Mouse (Mus musculus) cortical plate, adult 2 months (tissue): Measurements from ENCODE around the gene Ninj2.

ENCODE experiments used
- CTCF ChIP-seq: fragments of 200-500 bp; IDR thresholded peaks from 2 replicates; pipeline ENCODE4 v1.5.1; 2011; ENCODE audit warnings: mild to moderate bottlenecking, control low read depth, low read length; ENCODE audit not compliant: insufficient read depth; ENCODE audit errors: extremely low read depth
- POLR2A ChIP-seq: fragments of 200-500 bp; IDR thresholded peaks from 2 replicates; pipeline ENCODE4 v1.6.1; 2011; ENCODE audit warnings: mild to moderate bottlenecking, low read length, control low read depth; ENCODE audit not compliant: insufficient read depth; ENCODE audit errors: extremely low read depth

DNA sequence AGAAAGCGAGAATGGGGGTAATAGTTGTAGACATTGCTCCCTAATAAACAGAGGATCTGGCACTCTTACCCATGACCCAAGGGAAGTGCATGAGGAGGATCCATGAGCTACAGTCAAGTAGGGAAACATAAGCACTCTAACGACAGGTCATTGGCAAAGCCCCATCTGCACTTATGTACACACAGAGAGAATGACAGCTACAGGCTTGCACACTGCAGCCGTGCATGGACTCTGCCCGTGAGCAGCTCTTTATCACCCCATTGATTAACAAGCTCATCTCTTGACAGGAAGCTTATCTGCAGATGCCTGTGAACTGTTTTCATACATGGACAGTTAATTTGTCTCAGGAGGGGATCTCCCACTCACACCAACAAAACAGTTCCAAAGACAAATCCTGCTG, 74.4 kb downstream of the Ninj2 start:
- TF ChIP-seq CTCF: no peak
- TF ChIP-seq POLR2A: no peak
